Mouse (Mus musculus): ENCODE measurements around the gene Adora1. TPM values are rescaled to one million over a fixed set of nuclear protein-coding genes. Genes with fewer than 3 reads are reported as not detected.

The Adora1 gene
- polyA plus RNA-seq, 1 experiment from 2014 or later = 7.3 TPM

GRCm38 (mm10) chr1:134188989-134189729 is 46.1 kb downstream of the Adora1 start:
- H3K9me3 ChIP-seq (ENCODE audit: control insufficient read depth, low read length) = no peaks in the 10 kb centered on the region
- peaks cover 22% of the 10 kb centered on the region for H3K4me1 ChIP-seq (ENCODE audit: control insufficient read depth, insufficient read depth, low read length)
- no peaks in the 10 kb centered on the region for H3K36me3 ChIP-seq (ENCODE audit: control insufficient read depth, insufficient read depth, low read length)
- H3K4me3 ChIP-seq (replicated peaks; ENCODE audit: low read depth, low read length) = no peak overlapping the region
- 21% methylated on average over 12 of the region's 12 CpGs for WGBS
- H3K4me2 ChIP-seq (ENCODE audit: low read length) = peak overlapping the region; percentile 18; the same call in 1 of the 2 replicates
- H3K9ac ChIP-seq (replicated peaks; ENCODE audit: low read length) = no peak overlapping the region
- peak overlapping the region; percentile 65 for H3K27ac ChIP-seq (replicated peaks; ENCODE audit: low read depth, low read length)
- DNase-seq = peak; percentile 68
- ATAC-seq (ENCODE audit: low FRiP score, low TSS enrichment) = peak; percentile 48; the same call in 1 of the 2 replicates
- no peaks in the 10 kb centered on the region for H3K27me3 ChIP-seq (ENCODE audit: control insufficient read depth, insufficient read depth, low read length)

- Histone ChIP-seq H3K36me3 (ENCODE audit: control insufficient read depth, insufficient read depth, low read length) (no peaks in the 10 kb centered on the region), H3K27me3 (ENCODE audit: control insufficient read depth, insufficient read depth, low read length) (no peaks in the 10 kb centered on the region), H3K9ac (replicated peaks; ENCODE audit: low read length) (no peak overlapping the region), H3K9me3 (ENCODE audit: control insufficient read depth, low read length) (no peaks in the 10 kb centered on the region), H3K27ac (replicated peaks; ENCODE audit: low read depth, low read length) (peak overlapping the region; percentile 65), H3K4me3 (replicated peaks; ENCODE audit: low read depth, low read length) (no peak overlapping the region), H3K4me1 (ENCODE audit: control insufficient read depth, insufficient read depth, low read length) (peaks cover 22% of the 10 kb centered on the region), H3K4me2 (ENCODE audit: low read length) (no peak overlapping the region)
- DNase-seq (peak; percentile 65), ATAC-seq (ENCODE audit: low FRiP score, low TSS enrichment) (no peak)
- 47% methylated on average over 5 of the region's 5 CpGs for WGBS
Observed at GRCm38 (mm10) chr1:134188217-134188616, 47.0 kb downstream of the Adora1 start.

DNA sequence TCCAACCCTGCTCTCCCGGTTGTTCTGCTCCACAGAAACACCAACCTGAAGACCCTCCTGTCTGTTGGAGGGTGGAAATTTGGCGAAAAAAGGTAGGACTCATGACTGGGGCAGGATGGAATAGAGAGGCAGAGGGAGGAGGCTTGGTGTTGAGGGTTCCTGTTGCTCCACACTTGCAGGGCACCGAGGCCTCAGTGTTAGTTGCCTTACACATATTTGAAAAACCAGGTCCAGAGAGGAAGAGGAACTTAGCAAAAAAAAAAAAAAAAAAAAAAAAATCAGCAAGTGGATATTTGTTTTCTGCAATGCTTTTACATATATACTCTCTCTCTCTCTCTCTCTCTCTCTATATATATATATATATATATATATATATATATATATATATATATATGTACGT is 51.1 kb downstream of the Adora1 start:
- H3K4me3 ChIP-seq (replicated peaks; ENCODE audit: low read depth, low read length) = no peak overlapping the region
- WGBS = 87% methylated on average over 4 of the region's 4 CpGs
- ATAC-seq (ENCODE audit: low FRiP score, low TSS enrichment) = no peak

GRCm38 (mm10) chr1:134182025-134182424 is 53.2 kb downstream of the Adora1 start, which contains the start of gene Chil1:
Gene Chil1, plus strand, starts transcription at chr1:134182176.
- Histone ChIP-seq H3K4me1 (ENCODE audit: control insufficient read depth, insufficient read depth, low read length) (no peaks in the 10 kb centered on the region), H3K9ac (replicated peaks; ENCODE audit: low read length) (no peak within 1 kb of the TSS), H3K4me3 (replicated peaks; ENCODE audit: low read depth, low read length) (no peak within 1 kb of the TSS), H3K27ac (replicated peaks; ENCODE audit: low read depth, low read length) (no peak within 1 kb of the TSS), H3K27me3 (ENCODE audit: control insufficient read depth, insufficient read depth, low read length) (no peaks in the 10 kb centered on the region), H3K4me2 (ENCODE audit: low read length) (no peak within 1 kb of the TSS), H3K9me3 (ENCODE audit: control insufficient read depth, low read length) (no peaks in the 10 kb centered on the region), H3K36me3 (ENCODE audit: control insufficient read depth, insufficient read depth, low read length) (no peaks in the 10 kb centered on the region)
- no peak for DNase-seq
- no peak for ATAC-seq (ENCODE audit: low FRiP score, low TSS enrichment)
- WGBS = 59% methylated on average over 4 of the region's 4 CpGs

More for the DNA sequence above, 51.1 kb downstream of the Adora1 start:
- Histone ChIP-seq H3K27ac (replicated peaks; ENCODE audit: low read depth, low read length) (no peak overlapping the region), H3K27me3 (ENCODE audit: control insufficient read depth, insufficient read depth, low read length) (no peaks in the 10 kb centered on the region), H3K4me1 (ENCODE audit: control insufficient read depth, insufficient read depth, low read length) (peaks cover 16% of the 10 kb centered on the region), H3K36me3 (ENCODE audit: control insufficient read depth, insufficient read depth, low read length) (no peaks in the 10 kb centered on the region), H3K9ac (replicated peaks; ENCODE audit: low read length) (no peak overlapping the region), H3K9me3 (ENCODE audit: control insufficient read depth, low read length) (no peaks in the 10 kb centered on the region), H3K4me2 (ENCODE audit: low read length) (no peak overlapping the region)
- no peak for DNase-seq

GRCm38 (mm10) chr1:134177976-134178375 is 57.3 kb downstream of the Adora1 start:
- H3K27ac ChIP-seq (replicated peaks; ENCODE audit: low read depth, low read length) = no peak overlapping the region
- H3K9ac ChIP-seq (replicated peaks; ENCODE audit: low read length) = no peak overlapping the region
- DNase-seq (no peak), ATAC-seq (ENCODE audit: low FRiP score, low TSS enrichment) (no peak)
- no peak overlapping the region for H3K4me3 ChIP-seq (replicated peaks; ENCODE audit: low read depth, low read length)
- no peak overlapping the region for H3K4me2 ChIP-seq (ENCODE audit: low read length)
- H3K9me3 ChIP-seq (ENCODE audit: control insufficient read depth, low read length) = no peaks in the 10 kb centered on the region
- H3K27me3 ChIP-seq (ENCODE audit: control insufficient read depth, insufficient read depth, low read length) = no peaks in the 10 kb centered on the region
- H3K4me1 ChIP-seq (ENCODE audit: control insufficient read depth, insufficient read depth, low read length) = no peaks in the 10 kb centered on the region
- H3K36me3 ChIP-seq (ENCODE audit: control insufficient read depth, insufficient read depth, low read length) = no peaks in the 10 kb centered on the region
- 87% methylated on average over 5 of the region's 5 CpGs for WGBS

DNA sequence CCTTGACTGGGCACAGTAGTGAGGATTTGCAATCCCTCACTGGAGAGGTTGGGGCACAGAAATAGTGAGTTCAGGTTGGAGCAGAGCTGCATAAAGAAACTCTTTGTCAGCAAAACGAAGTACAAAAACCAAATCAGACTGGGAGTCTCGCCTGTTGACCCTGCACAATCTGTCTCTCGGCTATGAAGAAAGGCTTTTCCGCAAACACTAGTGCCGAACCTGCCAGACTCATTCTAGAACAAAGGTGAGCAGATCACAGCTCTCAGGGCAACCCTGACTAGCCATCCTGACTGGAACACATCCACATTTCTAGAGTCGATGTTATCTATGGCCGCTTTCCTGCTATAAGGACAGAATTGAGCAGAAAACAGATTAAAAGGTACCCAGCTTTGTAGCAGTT is 62.1 kb downstream of the Adora1 start:
- Histone ChIP-seq H3K36me3 (ENCODE audit: control insufficient read depth, insufficient read depth, low read length) (no peaks in the 10 kb centered on the region), H3K9me3 (ENCODE audit: control insufficient read depth, low read length) (no peaks in the 10 kb centered on the region), H3K4me2 (ENCODE audit: low read length) (no peak overlapping the region), H3K4me3 (replicated peaks; ENCODE audit: low read depth, low read length) (no peak overlapping the region), H3K27me3 (ENCODE audit: control insufficient read depth, insufficient read depth, low read length) (no peaks in the 10 kb centered on the region), H3K27ac (replicated peaks; ENCODE audit: low read depth, low read length) (no peak overlapping the region), H3K9ac (replicated peaks; ENCODE audit: low read length) (no peak overlapping the region), H3K4me1 (ENCODE audit: control insufficient read depth, insufficient read depth, low read length) (no peaks in the 10 kb centered on the region)
- ATAC-seq (ENCODE audit: low FRiP score, low TSS enrichment) = no peak
- no peak for DNase-seq
- 67% methylated on average over 7 of the region's 7 CpGs for WGBS

GRCm38 (mm10) chr1:134168985-134169697 is 66.1 kb downstream of the Adora1 start:
- H3K9ac ChIP-seq (replicated peaks; ENCODE audit: low read length) = no peak overlapping the region
- no peak overlapping the region for H3K27ac ChIP-seq (replicated peaks; ENCODE audit: low read depth, low read length)
- H3K4me3 ChIP-seq (replicated peaks; ENCODE audit: low read depth, low read length) = no peak overlapping the region
- no peak for ATAC-seq (ENCODE audit: low FRiP score, low TSS enrichment)
- H3K36me3 ChIP-seq (ENCODE audit: control insufficient read depth, insufficient read depth, low read length) = no peaks in the 10 kb centered on the region
- H3K4me1 ChIP-seq (ENCODE audit: control insufficient read depth, insufficient read depth, low read length) = no peaks in the 10 kb centered on the region
- H3K9me3 ChIP-seq (ENCODE audit: control insufficient read depth, low read length) = no peaks in the 10 kb centered on the region
- no peak overlapping the region for H3K4me2 ChIP-seq (ENCODE audit: low read length)
- no peaks in the 10 kb centered on the region for H3K27me3 ChIP-seq (ENCODE audit: control insufficient read depth, insufficient read depth, low read length)
- DNase-seq = no peak
- WGBS = 88% methylated on average over 8 of the region's 8 CpGs

- ATAC-seq (ENCODE audit: low FRiP score, low TSS enrichment) (no peak), DNase-seq (no peak)
- no peak overlapping the region for H3K9ac ChIP-seq (replicated peaks; ENCODE audit: low read length)
- no peak overlapping the region for H3K27ac ChIP-seq (replicated peaks; ENCODE audit: low read depth, low read length)
- no peaks in the 10 kb centered on the region for H3K9me3 ChIP-seq (ENCODE audit: control insufficient read depth, low read length)
- 92% methylated on average over 3 of the region's 3 CpGs for WGBS
- H3K4me2 ChIP-seq (ENCODE audit: low read length) = no peak overlapping the region
- no peaks in the 10 kb centered on the region for H3K4me1 ChIP-seq (ENCODE audit: control insufficient read depth, insufficient read depth, low read length)
- no peaks in the 10 kb centered on the region for H3K27me3 ChIP-seq (ENCODE audit: control insufficient read depth, insufficient read depth, low read length)
- H3K4me3 ChIP-seq (replicated peaks; ENCODE audit: low read depth, low read length) = no peak overlapping the region
- no peaks in the 10 kb centered on the region for H3K36me3 ChIP-seq (ENCODE audit: control insufficient read depth, insufficient read depth, low read length)
Observed at GRCm38 (mm10) chr1:134168567-134168966, 66.7 kb downstream of the Adora1 start.
